Mouse (Mus musculus): Measurements from ENCODE around the gene Prss56. TPM values are rescaled to one million over a fixed set of nuclear protein-coding genes. Genes with fewer than 3 reads are reported as not detected.

Gene Prss56
- polyA plus RNA-seq, 1 experiment: not detected

DNA sequence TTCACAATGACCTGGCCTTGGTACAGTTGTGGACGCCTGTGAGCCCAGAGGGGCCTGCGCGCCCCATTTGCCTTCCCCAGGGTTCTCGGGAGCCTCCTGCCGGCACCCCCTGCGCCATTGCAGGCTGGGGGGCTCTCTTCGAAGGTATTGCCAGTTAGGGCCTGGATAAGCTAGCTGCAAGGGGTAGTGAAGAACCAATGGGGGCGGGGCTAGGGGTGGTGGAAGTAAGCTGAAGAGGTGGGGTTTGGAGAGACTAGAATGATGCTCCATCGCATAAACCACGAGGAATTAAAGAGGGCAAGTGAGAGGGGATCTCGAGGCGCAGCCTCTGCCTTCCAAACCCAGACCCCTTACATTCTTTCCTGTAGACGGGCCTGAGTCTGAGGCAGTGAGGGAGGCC lies 2.4 kb downstream of the Prss56 start:
- DNase-seq (ENCODE audit: low spot score): no peak

DNA sequence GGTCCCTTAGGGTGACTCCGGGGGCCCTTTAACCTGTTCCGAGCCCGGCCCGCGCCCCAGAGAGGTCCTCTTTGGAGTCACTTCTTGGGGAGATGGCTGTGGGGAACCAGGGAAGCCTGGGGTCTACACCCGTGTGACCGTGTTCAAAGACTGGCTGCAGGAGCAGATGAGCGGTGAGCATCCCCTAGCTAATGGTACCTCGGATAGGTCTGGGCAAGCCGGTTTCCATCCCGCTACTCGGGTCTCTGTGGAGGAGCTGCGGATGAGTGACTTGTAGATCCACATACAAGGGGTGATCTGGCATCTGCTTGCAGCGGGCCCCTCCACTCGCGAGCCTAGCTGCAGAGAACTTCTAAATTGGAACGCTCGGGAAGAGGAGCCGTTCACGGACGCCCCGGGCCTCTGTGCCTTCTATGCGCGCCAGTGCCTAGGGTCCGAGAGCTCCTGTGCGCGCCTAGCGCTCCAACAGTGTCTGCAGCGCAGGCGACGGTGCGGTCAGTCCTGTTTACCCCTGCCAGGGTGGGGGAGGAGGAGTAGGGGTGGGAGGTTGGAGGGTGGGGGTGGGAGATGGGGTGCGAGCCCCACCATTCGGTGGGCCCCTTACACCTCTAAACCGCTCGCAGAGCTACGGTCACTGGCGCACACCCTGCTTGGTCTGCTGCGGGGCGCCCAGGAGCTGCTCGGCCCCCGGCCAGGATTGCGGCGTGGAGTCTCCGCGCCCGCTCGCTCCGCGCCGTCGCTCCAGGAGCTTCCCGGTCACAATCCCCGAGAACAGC lies 3.3 kb downstream of the Prss56 start:
- no peak for DNase-seq (ENCODE audit: low spot score)

DNA sequence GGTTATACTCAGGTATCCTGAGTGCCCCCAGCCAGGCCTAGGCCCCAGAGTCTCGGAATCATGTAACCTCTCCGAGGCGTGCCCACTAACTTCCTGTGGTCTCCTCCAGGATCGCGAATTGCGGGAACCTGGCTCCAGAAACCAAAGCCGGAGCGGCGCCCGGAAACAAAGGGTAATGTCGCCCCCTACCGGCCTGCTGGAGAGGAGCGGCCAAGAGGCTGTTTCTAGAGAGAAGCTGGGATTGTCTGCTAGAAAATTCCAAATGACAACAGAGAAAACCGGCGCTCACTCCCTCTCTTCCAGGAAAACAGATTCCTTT lies 3.9 kb downstream of the Prss56 start:
- peak; percentile 48 for DNase-seq (ENCODE audit: low spot score)

DNA sequence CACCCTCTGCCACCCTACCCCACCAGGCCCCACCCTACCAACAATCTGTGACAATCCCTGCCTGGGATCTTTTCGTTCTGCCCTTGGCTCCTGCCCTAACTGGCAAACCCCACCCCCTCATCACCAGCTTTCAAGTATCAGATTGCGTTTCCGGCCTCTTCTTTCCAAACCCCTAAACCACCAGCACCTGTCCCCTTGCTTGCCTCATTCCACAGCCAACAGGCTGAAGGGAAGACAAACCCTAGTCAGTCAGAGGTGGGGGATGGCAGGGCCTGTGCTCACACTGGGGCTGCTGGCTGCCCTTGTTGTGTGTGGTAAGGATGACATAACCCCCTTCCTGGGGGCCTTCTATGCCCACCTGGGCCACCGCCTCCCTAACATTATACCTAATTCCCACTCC lies 7.3 kb downstream of the Prss56 start, which contains the start of gene Chrnd:
Chrnd (plus strand) TSS at position 179 of the 400 bp plus-strand sequence.
- no peak for DNase-seq (ENCODE audit: low spot score)

DNA sequence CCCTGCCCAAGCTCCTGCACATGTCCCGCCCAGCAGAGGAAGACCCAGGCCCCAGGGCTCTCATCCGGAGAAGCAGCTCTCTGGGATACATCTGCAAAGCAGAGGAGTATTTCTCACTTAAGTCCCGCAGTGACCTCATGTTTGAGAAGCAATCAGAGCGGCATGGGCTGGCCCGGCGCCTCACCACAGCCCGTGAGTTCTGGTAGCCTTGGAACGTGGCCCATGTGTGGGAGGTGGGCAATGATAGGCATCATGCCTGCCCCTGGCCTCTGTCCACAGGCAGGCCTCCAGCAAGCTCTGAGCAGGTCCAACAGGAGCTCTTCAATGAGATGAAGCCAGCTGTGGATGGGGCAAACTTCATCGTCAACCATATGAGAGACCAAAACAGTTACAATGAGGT lies 14.2 kb downstream of the Prss56 start:
- no peak for DNase-seq (ENCODE audit: low spot score)

DNA sequence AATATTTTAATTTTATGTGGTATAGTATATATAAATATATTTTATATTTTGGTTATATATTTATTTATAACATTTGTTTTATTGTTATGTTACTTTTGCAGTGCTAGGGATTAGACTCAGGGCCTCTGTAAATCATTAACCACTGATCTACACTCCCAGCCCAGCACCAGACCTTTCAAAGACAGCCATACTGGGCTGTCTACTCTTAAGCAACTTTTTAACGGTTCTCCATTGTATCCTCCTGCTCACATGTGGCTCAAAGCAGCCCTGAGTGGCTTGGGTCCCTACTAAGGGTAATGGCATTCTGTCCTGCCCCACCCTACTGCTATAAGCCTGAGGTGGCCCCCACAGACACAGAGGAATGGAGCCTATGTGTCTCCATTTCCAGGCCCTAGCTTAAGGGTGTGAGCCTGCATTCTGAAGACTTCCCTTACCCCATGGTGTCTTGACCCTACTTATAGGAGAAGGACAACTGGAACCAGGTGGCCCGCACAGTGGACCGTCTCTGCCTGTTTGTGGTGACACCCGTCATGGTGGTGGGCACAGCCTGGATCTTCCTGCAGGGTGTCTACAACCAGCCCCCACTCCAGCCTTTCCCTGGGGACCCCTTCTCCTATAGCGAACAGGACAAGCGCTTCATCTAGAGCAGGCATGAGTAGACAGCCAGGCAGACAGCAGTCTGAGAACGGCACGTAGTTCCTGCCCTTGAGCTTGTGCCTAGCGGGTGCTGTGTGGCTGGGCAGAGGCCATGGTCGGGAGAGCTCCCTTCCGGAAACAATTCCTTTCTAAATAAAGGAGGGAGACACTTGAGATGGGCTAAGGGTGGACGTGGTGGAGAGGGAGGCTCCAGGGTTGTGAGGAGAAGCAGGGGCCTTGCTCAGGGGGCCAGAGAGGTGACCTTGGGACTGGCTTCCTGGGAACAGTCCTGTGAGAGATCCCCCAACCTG lies 15.3 kb downstream of the Prss56 start:
- DNase-seq (ENCODE audit: low spot score): no peak

DNA sequence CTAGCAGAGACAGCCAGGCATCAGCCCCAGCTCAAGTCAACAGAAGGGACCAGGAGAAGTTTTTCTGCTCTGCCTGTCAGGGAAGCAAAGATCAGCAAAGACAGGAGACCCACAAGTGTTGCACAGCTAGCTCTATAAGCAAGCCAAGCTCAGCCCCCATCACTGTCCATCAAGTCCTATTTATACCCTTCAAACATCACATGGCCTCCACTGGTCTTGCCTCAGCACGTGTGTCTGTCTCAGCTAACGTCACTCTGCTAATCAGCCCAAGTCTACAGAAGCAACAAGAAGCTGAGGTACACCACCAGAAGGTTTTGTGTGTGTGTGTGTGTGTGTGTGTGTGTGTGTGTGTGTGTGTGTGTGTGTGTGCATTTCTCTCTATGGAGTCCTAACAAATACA lies 17.7 kb downstream of the Prss56 start:
- no peak for DNase-seq (ENCODE audit: low spot score)

DNA sequence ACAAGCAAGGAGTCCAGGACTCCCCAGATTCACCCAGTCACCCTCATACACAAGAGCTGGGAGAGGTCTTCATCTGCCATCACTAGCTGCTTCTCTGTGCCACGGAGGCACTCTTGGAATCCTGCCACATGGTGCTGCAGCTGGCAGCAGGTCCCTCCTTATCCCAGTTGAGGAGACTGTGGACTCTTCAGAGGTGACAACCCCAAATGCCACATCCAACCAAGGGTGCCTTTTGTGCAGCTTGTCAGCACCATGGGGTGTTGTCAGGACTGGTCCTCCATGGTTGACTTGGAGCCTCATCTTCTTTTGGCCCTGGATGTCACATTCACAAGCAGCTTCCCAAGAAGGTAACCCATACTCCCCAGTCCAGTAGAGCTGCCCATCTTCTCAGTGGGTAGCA lies 18.7 kb downstream of the Prss56 start:
- no peak for DNase-seq (ENCODE audit: low spot score)

DNA sequence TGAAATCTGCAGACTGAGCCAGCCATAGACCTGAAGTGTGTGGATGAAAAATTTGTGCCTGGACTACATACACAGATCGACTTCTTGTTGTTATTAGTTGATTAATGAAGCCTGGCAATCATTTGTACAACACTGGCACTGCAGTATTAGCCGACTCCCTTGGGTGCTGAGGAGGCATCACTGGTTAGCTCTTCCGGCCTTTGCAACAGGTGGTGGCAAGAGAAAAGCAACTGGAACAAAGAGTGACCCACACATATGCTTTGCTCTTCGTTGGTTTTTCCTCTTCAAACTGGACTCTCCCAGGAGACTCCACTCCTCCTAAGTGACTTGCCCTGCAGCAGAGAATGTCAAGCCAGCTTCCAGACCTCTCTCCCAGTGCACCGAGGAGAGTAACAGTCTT lies 20.7 kb downstream of the Prss56 start:
- DNase-seq (ENCODE audit: low spot score): no peak

DNA sequence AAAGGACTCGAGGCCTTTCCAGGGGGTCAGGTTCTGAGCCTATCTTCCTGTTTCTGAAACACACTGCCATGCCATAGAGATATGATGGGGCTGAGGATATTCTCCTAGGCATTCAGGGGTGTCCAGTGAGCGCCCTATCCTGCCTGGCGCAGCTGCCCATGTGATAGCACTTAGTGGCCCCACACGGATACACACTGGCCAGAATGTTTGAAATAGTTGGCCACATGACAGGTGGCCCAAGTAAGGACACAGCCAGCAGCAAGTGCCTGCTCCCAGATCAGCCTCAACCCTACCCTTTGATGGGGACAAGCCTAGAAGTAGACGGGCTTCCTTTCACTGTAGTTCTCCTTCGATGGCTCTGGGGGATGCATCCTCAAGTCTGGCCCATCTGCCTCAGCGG lies 21.4 kb downstream of the Prss56 start, which contains the start of gene Chrng:
Chrng (plus strand) TSS at position 193 of the 400 bp plus-strand sequence.
- no peak for DNase-seq (ENCODE audit: low spot score)

DNA sequence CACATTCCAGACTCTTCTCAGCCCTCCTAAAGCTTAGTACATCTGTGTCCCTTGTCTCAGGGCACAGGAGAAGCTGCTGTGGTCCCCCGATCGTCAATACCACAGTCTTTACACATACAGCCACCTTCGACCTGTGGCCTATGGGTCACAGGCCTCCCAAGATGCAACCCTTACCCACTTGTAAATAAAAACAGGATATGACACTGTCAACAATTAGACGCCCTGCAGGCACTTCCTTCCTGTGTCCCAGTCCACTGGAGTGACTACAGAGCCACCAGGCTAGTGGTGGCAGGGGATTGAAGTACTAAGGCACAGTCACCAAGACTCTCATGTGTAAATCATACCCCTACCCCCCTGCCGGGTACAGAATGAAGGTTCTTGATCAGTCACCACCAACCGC lies 21.9 kb downstream of the Prss56 start:
- DNase-seq (ENCODE audit: low spot score): no peak

DNA sequence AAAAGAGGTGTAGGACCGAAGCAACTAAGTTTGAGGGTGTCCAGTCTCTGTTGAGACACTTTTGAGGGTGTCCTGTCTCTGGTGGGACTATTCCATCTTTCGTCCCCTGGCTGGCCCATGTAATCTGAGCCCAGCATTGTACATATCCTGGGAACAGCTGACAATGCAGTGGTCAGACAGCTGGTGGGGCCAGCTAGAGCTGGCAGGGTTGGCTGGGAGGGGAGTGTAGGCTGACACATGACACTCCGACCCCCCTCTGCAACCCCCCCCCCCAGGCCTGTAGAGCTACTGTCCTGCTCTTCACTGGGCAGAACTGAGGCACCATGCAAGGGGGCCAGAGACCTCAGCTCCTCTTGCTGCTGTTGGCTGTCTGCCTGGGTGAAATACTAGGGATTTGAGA lies 22.4 kb downstream of the Prss56 start:
- no peak for DNase-seq (ENCODE audit: low spot score)

DNA sequence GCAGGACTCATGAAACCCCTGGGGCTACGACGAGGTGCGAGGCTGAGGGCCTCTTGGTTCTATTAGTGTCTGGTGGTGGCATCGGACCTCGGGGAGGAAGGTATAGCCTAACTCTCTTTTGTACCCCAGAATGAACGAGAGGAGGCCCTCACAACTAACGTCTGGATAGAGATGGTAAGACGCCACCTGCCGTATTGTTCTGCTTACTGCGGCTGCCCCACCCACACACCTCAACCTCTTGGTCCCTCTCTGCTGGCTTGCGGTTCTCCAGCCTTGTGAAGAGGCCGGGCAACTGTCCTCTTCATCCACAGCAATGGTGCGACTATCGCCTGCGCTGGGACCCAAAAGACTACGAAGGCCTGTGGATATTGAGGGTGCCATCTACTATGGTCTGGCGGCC lies 23.2 kb downstream of the Prss56 start:
- no peak for DNase-seq (ENCODE audit: low spot score)

DNA sequence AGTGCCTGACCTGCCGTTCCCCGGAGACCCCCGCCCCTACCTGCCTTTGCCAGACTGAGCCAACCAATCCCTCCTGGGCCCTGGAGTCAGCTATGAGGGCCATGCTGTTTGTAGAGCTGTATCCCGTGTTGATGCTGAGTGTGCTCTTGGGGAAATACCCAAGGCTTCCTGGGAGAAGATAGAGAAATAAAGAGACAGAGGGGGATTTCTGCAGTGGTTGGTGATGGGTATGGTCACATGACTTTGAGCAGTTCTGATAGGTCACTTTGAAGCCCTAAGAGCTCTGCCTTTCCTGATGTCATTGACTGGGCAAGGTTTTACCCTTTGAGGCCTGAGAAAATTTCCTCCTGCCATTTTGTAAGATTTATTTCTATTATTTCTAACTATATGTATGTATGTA lies 28.3 kb downstream of the Prss56 start:
- DNase-seq (ENCODE audit: low spot score): no peak

DNA sequence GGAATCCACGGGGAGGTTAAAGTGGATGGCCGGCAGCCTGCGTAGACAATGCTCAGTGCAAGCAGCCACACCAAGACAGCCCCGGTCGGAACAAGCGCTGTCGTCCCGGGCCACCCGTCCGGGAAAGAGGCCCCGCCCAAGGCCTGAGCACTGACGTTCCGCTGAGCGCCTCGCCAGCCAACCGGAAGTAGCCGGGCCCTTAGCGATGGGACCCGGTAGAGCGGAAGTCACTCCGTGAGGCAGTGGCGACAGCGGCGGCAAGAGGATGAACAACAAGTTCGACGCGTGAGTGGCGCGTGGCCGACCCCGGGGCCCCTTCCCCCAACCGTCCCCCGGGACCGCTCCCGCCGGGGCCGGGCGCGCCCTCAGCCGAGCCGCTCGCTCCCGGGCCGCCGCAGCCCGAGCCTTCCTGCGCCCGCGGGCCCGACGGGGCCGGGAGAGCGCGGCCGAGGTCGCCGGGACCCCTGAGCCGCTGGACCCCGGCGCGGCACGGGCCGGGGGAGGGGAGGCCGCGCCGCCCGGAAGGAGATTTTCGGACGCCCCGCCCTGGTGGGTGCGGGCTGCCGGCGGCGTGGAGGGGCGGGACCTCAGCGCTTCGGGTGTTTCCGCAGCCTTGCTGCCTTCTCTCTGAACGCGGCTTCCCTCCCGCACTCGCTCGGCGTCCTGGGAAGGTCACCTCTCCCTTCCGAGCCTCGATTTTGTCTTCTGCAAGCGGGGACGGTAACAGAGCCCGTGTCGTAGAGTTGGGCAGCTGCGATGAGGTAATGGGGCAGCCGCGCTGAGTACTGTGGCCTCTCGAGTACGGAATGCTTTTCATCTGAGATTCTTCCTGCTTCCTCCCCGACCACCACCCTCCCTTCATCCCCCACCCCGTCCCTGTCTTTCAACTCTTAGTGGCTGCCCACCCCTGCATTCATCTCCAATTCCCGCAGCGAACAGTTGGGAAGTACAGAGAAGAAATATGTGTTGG lies 30.9 kb downstream of the Prss56 start, which contains the start of gene Eif4e2:
Eif4e2 (plus strand) TSS at position 180 of the 970 bp plus-strand sequence.
- peak; percentile 82 for DNase-seq (ENCODE audit: low spot score)

DNA sequence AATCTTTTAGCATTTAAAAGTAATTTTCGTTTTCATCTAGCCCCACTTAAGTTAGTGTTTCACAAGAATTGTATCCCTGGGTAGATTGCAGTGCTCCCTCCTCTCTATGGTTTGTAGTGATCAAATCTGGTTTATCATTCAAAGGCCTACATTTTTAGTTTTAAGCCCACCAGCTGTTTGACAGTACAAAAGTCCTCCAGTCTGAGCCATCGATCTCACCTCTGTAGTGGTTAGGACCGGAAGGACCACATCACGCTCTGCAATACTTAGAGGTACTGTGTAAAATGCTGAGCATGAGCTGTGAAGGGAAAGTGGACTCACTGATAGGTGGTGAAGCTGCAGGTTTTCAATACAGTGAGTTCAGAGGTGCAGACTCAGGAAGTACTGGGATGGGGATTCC lies 31.6 kb downstream of the Prss56 start:
- no peak for DNase-seq (ENCODE audit: low spot score)

DNA sequence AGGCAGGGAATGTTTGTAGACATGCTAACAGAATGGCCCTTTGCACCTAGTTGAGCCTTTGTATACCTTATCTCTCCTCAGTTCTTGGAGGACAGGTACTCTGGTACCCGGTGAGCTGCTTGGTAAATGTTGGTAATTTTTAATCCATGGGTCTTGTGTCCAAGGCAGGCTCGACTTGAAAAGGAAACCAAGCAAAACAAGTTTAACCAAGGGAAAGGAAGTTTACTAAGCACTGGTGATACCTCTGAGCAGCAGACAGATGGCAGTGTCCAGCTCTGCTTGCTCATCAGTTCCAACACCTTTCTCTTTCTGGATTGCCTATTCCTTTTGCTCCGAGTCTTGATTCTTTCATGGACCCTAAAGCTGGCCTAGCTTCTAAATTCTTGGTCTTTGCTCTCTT lies 34.8 kb downstream of the Prss56 start:
- DNase-seq (ENCODE audit: low spot score): no peak

DNA sequence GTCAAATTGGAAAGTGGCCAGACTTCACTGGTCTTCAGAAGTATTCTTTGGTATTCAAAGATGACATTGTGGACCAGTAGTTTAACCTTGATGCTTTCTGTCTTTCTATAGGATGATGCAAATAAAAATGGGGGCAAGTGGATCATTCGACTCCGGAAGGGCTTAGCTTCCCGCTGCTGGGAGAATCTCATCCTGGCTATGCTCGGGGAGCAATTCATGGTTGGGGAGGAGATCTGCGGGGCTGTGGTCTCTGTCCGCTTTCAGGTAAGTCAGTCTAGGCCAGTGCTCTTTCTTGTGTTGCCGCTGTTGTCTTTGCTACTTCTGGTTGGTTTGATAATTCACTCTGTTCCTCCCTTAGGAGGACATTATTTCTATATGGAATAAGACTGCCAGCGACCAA lies 42.6 kb downstream of the Prss56 start:
- no peak for DNase-seq (ENCODE audit: low spot score)

DNA sequence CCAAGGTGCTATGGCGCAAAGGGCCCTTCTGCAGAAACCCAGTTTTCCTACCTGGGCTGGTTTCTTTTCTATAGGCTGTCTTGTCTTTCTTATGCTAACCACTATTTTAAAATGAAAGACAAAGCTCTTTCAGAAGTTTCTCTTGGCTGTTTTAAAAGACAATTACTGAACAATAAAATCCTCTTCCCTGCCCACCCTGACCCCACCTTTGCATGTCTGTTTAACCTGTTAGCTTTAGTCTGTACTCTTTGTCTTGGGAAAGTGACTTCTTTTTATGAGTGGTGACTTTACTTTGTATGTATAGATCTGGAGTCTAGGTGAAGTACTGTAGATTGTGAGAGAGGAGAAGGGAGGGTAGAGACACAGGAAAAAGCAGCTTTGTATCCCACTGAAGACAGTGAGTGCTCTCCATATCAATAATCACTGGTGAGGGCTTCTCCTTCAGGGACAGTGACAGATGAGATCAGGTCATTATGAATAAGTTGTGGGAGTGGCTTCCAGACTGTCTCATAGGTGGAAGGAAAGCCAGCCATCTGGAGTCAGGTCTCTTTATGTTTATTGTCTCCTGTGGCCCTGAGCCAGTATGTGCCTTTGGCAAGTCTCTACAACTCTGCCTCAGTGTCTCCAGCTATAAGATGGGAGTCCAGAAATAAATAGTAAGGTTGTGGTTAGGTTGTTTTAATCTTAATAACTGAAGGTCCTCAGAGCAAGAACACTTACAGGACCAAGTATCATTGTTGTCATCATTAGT lies 43.5 kb downstream of the Prss56 start:
- no peak for DNase-seq (ENCODE audit: low spot score)

DNA sequence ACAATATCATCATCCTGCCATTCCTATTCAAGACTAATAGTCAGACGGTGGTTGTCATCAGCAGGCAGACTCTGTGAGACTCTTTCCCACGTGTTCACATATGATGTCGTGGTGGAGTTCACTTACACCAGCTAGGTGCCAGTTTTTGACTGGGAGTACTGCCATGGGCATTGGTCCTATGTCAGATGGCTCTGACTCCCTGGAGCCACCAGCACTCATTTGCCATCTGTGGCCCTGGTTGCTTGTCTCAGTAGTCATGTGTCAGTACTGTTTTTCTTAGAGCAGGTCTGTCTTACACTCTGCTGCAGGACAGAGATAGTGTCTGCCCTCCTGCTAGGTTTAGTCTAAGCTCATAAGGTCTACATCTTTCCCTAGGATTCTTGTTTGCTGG lies 44.0 kb downstream of the Prss56 start:
- DNase-seq (ENCODE audit: low spot score): no peak

DNA sequence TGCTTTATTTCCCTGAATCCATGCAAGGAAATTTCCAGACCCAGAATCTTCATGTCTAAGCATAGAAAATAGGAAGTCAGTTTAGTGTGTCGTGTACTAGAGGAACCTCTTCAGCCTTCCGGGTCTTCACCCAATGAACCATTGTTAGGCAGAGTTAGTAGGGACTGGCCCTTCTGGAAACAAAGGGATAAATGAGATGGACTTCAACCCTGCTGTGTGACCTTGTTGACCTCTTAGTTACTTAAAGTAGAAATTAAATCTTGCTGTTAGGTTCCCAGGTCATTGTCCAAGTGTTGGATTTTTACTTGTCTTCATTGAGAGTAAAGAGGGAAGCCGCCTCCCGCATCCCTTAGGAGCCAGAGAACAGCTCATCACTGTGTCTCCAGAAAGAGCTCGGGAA lies 47.5 kb downstream of the Prss56 start:
- DNase-seq (ENCODE audit: low spot score): no peak
